Mouse (Mus musculus) heart, postnatal 0 days (tissue): ENCODE data around the gene Pth1r. TPM values are rescaled to one million over a fixed set of nuclear protein-coding genes. Genes with fewer than 3 reads are reported as not detected.

Experiments used
- ATAC-seq: fragments of 200-750 bp; cut with Nextera tagmentation; 2 replicates; pipeline ENCODE4 v1.8.0; 2017; ENCODE audit warnings: low read depth, moderate number of reproducible peaks, moderate library complexity; ENCODE audit not compliant: insufficient read depth
- DNase-seq: peaks from one replicate; pipeline ENCODE4 v3.0.0-alpha.2; 2016; ENCODE audit warnings: low spot score
- H3K27ac ChIP-seq: fragments of 300-500 bp; sonication (generic); 2 replicates; pipeline ENCODE4 v1.5.1; 2014; ENCODE audit warnings: low read depth, mild to moderate bottlenecking
- H3K27me3 ChIP-seq: fragments of 300-500 bp; sonication (generic); 2 replicates; pipeline ENCODE4 v1.6.1; 2014; ENCODE audit warnings: low read length, mixed read lengths; ENCODE audit not compliant: control insufficient read depth, insufficient read depth
- H3K36me3 ChIP-seq: fragments of 300-500 bp; sonication (generic); replicated peaks from 2 replicates; pipeline ENCODE4 v1.6.1; 2014; ENCODE audit warnings: low read length, mixed read lengths; ENCODE audit not compliant: control insufficient read depth, insufficient read depth
- H3K4me1 ChIP-seq: fragments of 300-500 bp; sonication (generic); 2 replicates; pipeline ENCODE4 v1.6.1; 2014; ENCODE audit warnings: antibody characterized with exemption; ENCODE audit not compliant: control insufficient read depth, insufficient read depth
- H3K4me2 ChIP-seq: fragments of 300-500 bp; sonication (generic); 2 replicates; pipeline ENCODE4 v1.6.1; 2014; ENCODE audit warnings: low read depth, mild to moderate bottlenecking, low read length, moderate library complexity
- H3K4me3 ChIP-seq: fragments of 300-500 bp; sonication (generic); 2 replicates; pipeline ENCODE4 v1.5.1; 2014; ENCODE audit warnings: low read depth, low read length
- H3K9ac ChIP-seq: fragments of 300-500 bp; sonication (generic); replicated peaks from 2 replicates; pipeline ENCODE4 v1.6.1; 2014; ENCODE audit warnings: low read depth, low read length, mixed read lengths
- H3K9me3 ChIP-seq: fragments of 300-500 bp; sonication (generic); replicated peaks from 2 replicates; pipeline ENCODE4 v1.6.1; 2016; ENCODE audit warnings: low read length; ENCODE audit not compliant: control insufficient read depth
- CTCF ChIP-seq: IDR thresholded peaks from 2 replicates; pipeline ENCODE4 v1.5.1; 2016; ENCODE audit warnings: antibody characterized with exemption, control low read depth, low read depth
- EP300 ChIP-seq: IDR thresholded peaks from 2 replicates; pipeline ENCODE4 v1.6.1; 2016; ENCODE audit warnings: antibody characterized with exemption, low read depth
- WGBS: fragments of 180-500 bp; shearing (Covaris S2); extraction: QIAGEN DNeasy Blood & Tissue Kit; methylation state at CpG from one replicate; pipeline ENCODE4 v1.1.7; 2014; 5-methylcytosine and 5-hydroxymethylcytosine counted together
- polyA plus RNA-seq: library from polyadenylated mRNA; unstranded; fragments of >200 nt; fragmentation: Nextera tagmentation; extraction: Ambion mirVana; gene quantifications from 2 replicates; pipeline ENCODE4 v1.2.1, GENCODE M21; 2015
- total RNA-seq: library from RNA; depleted of rRNA; stranded (reverse); fragments of >200 nt; gene quantifications from 2 replicates; pipeline ENCODE4 v1.2.3, GENCODE M21; 2014; ENCODE audit warnings: low replicate concordance

Pth1r gene
- total and polyA plus RNA-seq, 2 experiments from 2014 or later = 12.0 to 41.8 TPM

DNA sequence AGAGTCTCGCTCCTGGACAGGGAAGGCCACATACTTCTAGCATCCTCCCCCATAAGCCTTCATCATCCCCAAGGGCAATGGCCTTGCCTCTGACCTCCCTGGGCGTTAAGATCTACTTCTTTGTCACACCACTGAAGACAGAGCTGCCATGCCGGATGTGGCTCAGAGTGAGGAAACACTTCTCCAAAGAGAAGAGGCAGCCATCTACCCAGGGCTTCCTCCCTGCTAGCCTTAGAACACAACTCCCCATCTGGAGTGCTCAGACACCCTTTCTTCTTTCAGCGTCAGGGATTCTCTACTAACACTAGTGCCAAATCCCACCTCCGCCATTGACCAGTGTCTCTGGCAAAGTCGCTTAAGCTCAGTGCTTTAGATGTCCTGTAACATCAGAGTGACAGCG, 12.8 kb downstream of the Pth1r start:
- H3K4me1 ChIP-seq = peaks cover 15% of the 10 kb centered on the region
- no peaks in the 10 kb centered on the region for H3K36me3 ChIP-seq
- H3K9ac ChIP-seq = no peak overlapping the region
- no peak overlapping the region for H3K4me3 ChIP-seq
- no peak for ATAC-seq
- no peak overlapping the region for H3K27ac ChIP-seq
- H3K27me3 ChIP-seq = no peaks in the 10 kb centered on the region
- no peak for DNase-seq
- no peak overlapping the region for H3K4me2 ChIP-seq
- no peaks in the 10 kb centered on the region for H3K9me3 ChIP-seq
- TF ChIP-seq EP300 = no peak
- no peak for TF ChIP-seq CTCF
- WGBS = 72% methylated on average over 7 of the region's 7 CpGs

DNA sequence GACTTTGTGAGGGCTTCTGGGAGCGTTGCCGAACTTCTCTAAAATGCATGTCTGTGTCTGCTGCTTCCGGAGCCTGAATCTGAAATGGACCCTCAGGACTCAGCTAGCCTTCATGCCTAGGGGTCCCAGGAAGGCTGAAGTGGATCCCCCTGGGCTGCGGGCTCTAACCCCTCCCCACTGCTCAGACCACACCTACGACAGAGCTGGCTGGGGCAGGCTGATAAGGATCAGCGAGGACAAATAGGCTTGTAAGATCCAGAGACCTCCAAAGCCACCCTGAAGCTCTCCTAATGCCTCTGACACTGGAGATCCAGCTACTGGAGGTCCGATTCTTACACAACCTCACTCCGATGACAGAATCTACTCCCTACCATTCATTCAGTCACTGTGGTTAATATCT, 13.8 kb downstream of the Pth1r start:
- peak overlapping the region; percentile 49 for H3K4me3 ChIP-seq
- H3K4me2 ChIP-seq = peak overlapping the region; percentile 68
- H3K4me1 ChIP-seq = peaks cover 15% of the 10 kb centered on the region
- TF ChIP-seq EP300 (no peak), CTCF (no peak)
- no peaks in the 10 kb centered on the region for H3K36me3 ChIP-seq
- H3K9ac ChIP-seq = peak overlapping the region; percentile 46
- DNase-seq (no peak), ATAC-seq (no peak)
- H3K9me3 ChIP-seq = no peaks in the 10 kb centered on the region
- 11% methylated on average over 8 of the region's 8 CpGs for WGBS
- no peaks in the 10 kb centered on the region for H3K27me3 ChIP-seq
- 0 out of 2 replicates have a peak overlapping the region, but pooled peaks have one; percentile 31 for H3K27ac ChIP-seq

GRCm38 (mm10) chr9:110732623-110733022, 14.3 kb downstream of the Pth1r start:
- Histone ChIP-seq H3K4me1 (peaks cover 15% of the 10 kb centered on the region), H3K9ac (peak overlapping the region; percentile 46), H3K4me2 (peak overlapping the region; percentile 68), H3K36me3 (no peaks in the 10 kb centered on the region), H3K27me3 (no peaks in the 10 kb centered on the region), H3K27ac (0 out of 2 replicates have a peak overlapping the region, but pooled peaks have one; percentile 31), H3K9me3 (no peaks in the 10 kb centered on the region), H3K4me3 (peak overlapping the region; percentile 49)
- under 1% methylated on average over 26 of the region's 26 CpGs for WGBS
- peak; percentile 89 for ATAC-seq
- peak; percentile 90 for DNase-seq
- no peak for TF ChIP-seq EP300
- TF ChIP-seq CTCF = 0 out of 2 replicates have a peak, but pooled peaks have one; percentile 0

DNA sequence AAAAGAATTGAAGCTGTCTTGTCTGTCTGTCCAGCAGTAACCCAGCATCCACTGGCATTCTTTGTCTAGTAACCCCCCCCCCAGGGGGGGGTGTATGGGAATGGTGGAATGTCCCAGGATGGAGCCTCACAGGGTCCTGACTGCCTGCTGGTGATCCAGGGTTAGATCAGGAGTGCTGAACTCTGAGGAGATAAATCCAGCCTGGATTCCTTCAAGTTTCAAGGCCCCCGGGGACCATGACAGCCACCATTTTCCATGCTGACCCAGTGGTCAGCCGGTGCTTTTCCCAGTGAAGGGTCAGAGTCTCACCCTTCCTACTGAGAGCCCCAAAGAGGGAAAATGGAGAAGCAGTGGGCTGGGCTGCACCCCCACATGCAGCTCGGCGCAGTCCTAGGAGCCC, 15.1 kb downstream of the Pth1r start:
- no peak overlapping the region for H3K4me2 ChIP-seq
- DNase-seq (no peak), ATAC-seq (no peak)
- H3K4me3 ChIP-seq = no peak overlapping the region
- H3K9me3 ChIP-seq = no peaks in the 10 kb centered on the region
- no peaks in the 10 kb centered on the region for H3K27me3 ChIP-seq
- no peak for TF ChIP-seq CTCF
- no peak for TF ChIP-seq EP300
- H3K4me1 ChIP-seq = peaks cover 15% of the 10 kb centered on the region
- no peak overlapping the region for H3K27ac ChIP-seq
- H3K9ac ChIP-seq = no peak overlapping the region
- 42% methylated on average over 4 of the region's 4 CpGs for WGBS
- H3K36me3 ChIP-seq = no peaks in the 10 kb centered on the region

- Histone ChIP-seq H3K4me3 (no peak overlapping the region), H3K9ac (no peak overlapping the region), H3K36me3 (no peaks in the 10 kb centered on the region), H3K9me3 (no peaks in the 10 kb centered on the region), H3K27ac (no peak overlapping the region), H3K27me3 (no peaks in the 10 kb centered on the region), H3K4me2 (no peak overlapping the region), H3K4me1 (peaks cover 23% of the 10 kb centered on the region)
- no peak for TF ChIP-seq EP300
- TF ChIP-seq CTCF = peak; percentile 62
- no peak for DNase-seq
- WGBS = 23% methylated on average over 8 of the region's 8 CpGs
- ATAC-seq = no peak
Measured at GRCm38 (mm10) chr9:110729841-110730240, 17.1 kb downstream of the Pth1r start.

DNA sequence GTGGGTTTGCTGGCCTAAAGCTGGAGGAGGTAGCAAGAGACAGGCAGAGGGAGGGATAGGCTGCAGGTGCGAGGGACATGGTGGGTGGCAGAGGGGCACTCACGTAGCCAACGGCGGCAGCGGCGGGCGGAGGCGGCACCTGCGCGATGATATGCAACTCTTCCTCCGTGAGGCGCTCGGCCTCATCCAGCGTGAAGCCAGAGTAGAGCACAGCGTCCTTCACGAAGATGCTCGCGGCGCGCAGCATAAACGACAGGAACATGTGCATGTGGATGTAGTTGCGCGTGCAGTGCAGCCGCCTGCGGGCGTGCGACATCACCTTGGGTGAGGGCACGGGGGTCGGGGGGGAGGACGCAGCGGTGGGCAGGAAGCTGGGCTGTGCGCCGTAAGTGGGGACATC, 20.1 kb downstream of the Pth1r start:
- TF ChIP-seq CTCF = no peak
- TF ChIP-seq EP300 = no peak
- Histone ChIP-seq H3K27ac (no peak overlapping the region), H3K36me3 (peaks cover 7% of the 10 kb centered on the region; the same call in 1 of the 2 replicates), H3K9me3 (no peaks in the 10 kb centered on the region), H3K27me3 (no peaks in the 10 kb centered on the region), H3K9ac (no peak overlapping the region), H3K4me1 (peaks cover 8% of the 10 kb centered on the region; the same call in 1 of the 2 replicates), H3K4me2 (no peak overlapping the region), H3K4me3 (no peak overlapping the region)
- DNase-seq (no peak), ATAC-seq (no peak)
- WGBS = 64% methylated on average over 32 of the region's 33 CpGs
